Mouse (Mus musculus): ENCODE data around the gene Cd300lf. TPM values are rescaled to one million over a fixed set of nuclear protein-coding genes. Genes with fewer than 3 reads are reported as not detected.

The Cd300lf gene
- polyA plus RNA-seq (2015; fragmentation: Nextera tagmentation; extraction: Ambion mirVana): 0.17 and 0.34 TPM in 2 replicates

GRCm38 (mm10) chr11:115133800-115134199, at the start of gene Cd300lf:
TSS of gene Cd300lf (minus strand) at chr11:115133992.
- Histone ChIP-seq H3K27me3 (no peaks in the 10 kb centered on the region), H3K9ac (no peak within 1 kb of the TSS), H3K27ac (replicated peaks) (no peak within 1 kb of the TSS), H3K36me3 (no peaks in the 10 kb centered on the region), H3K9me3 (no peaks in the 10 kb centered on the region), H3K4me2 (no peak within 1 kb of the TSS), H3K4me3 (no peak within 1 kb of the TSS), H3K4me1 (replicated peaks) (no peaks in the 10 kb centered on the region)
- no peak for ATAC-seq (ENCODE audit: low FRiP score, low read depth)
- WGBS: 90% methylated on average over 8 of the region's 8 CpGs

- Histone ChIP-seq H3K36me3 (no peaks in the 10 kb centered on the region), H3K4me1 (replicated peaks) (peaks cover 38% of the 10 kb centered on the region), H3K27me3 (no peaks in the 10 kb centered on the region), H3K4me2 (no peak overlapping the region), H3K4me3 (no peak overlapping the region), H3K9ac (no peak overlapping the region), H3K27ac (replicated peaks) (no peak overlapping the region), H3K9me3 (no peaks in the 10 kb centered on the region)
- WGBS: 23% methylated on average over 12 of the region's 12 CpGs
- no peak for ATAC-seq (ENCODE audit: low FRiP score, low read depth)
Measured at GRCm38 (mm10) chr11:115181913-115182638, 48.3 kb upstream of the Cd300lf start.

- Histone ChIP-seq H3K4me1 (replicated peaks) (peaks cover 51% of the 10 kb centered on the region), H3K4me3 (no peak overlapping the region), H3K9ac (no peak overlapping the region), H3K27ac (replicated peaks) (peak overlapping the region; percentile 62), H3K36me3 (no peaks in the 10 kb centered on the region), H3K9me3 (no peaks in the 10 kb centered on the region), H3K27me3 (0 out of 2 replicates have a peak, but pooled peaks cover 3% of the 10 kb centered on the region), H3K4me2 (no peak overlapping the region)
- WGBS: 69% methylated on average over 6 of the region's 6 CpGs
- no peak for ATAC-seq (ENCODE audit: low FRiP score, low read depth)
Measured at GRCm38 (mm10) chr11:115179881-115180280, 46.1 kb upstream of the Cd300lf start.

GRCm38 (mm10) chr11:115179191-115179590, 45.4 kb upstream of the Cd300lf start:
- Histone ChIP-seq H3K27ac (replicated peaks) (peak overlapping the region; percentile 75), H3K4me2 (no peak overlapping the region), H3K4me1 (replicated peaks) (peaks cover 57% of the 10 kb centered on the region), H3K4me3 (no peak overlapping the region), H3K27me3 (peaks cover 7% of the 10 kb centered on the region; the same call in 1 of the 2 replicates), H3K9me3 (no peaks in the 10 kb centered on the region), H3K36me3 (no peaks in the 10 kb centered on the region), H3K9ac (no peak overlapping the region)
- peak; percentile 81 for ATAC-seq (ENCODE audit: low FRiP score, low read depth)
- 57% methylated on average over 6 of the region's 6 CpGs for WGBS

GRCm38 (mm10) chr11:115178766-115179165, 45.0 kb upstream of the Cd300lf start:
- Histone ChIP-seq H3K9me3 (no peaks in the 10 kb centered on the region), H3K27ac (replicated peaks) (peak overlapping the region; percentile 75), H3K4me1 (replicated peaks) (peaks cover 62% of the 10 kb centered on the region), H3K9ac (no peak overlapping the region), H3K36me3 (no peaks in the 10 kb centered on the region), H3K27me3 (peaks cover 11% of the 10 kb centered on the region; the same call in 1 of the 2 replicates), H3K4me2 (no peak overlapping the region), H3K4me3 (no peak overlapping the region)
- no peak for ATAC-seq (ENCODE audit: low FRiP score, low read depth)
- 80% methylated on average over 2 of the region's 2 CpGs for WGBS

GRCm38 (mm10) chr11:115177559-115178195, 43.9 kb upstream of the Cd300lf start:
- Histone ChIP-seq H3K9ac (no peak overlapping the region), H3K36me3 (no peaks in the 10 kb centered on the region), H3K27ac (replicated peaks) (peak overlapping the region; percentile 75), H3K4me2 (peak overlapping the region; percentile 24), H3K9me3 (no peaks in the 10 kb centered on the region), H3K4me3 (no peak overlapping the region), H3K27me3 (peaks cover 15% of the 10 kb centered on the region; the same call in 1 of the 2 replicates), H3K4me1 (replicated peaks) (peaks cover 72% of the 10 kb centered on the region)
- peak; percentile 78 for ATAC-seq (ENCODE audit: low FRiP score, low read depth)
- WGBS: 26% methylated on average over 10 of the region's 10 CpGs

GRCm38 (mm10) chr11:115176399-115177190, 42.8 kb upstream of the Cd300lf start:
- Histone ChIP-seq H3K9ac (no peak overlapping the region), H3K9me3 (no peaks in the 10 kb centered on the region), H3K4me2 (no peak overlapping the region), H3K27me3 (peaks cover 15% of the 10 kb centered on the region; the same call in 1 of the 2 replicates), H3K27ac (replicated peaks) (peak overlapping the region; percentile 27), H3K36me3 (no peaks in the 10 kb centered on the region), H3K4me3 (no peak overlapping the region), H3K4me1 (replicated peaks) (peaks cover 77% of the 10 kb centered on the region)
- no peak for ATAC-seq (ENCODE audit: low FRiP score, low read depth)
- WGBS: 69% methylated on average over 24 of the region's 24 CpGs

GRCm38 (mm10) chr11:115173549-115174339, 40.0 kb upstream of the Cd300lf start:
- WGBS: 22% methylated on average over 16 of the region's 16 CpGs
- no peak overlapping the region; the same call in 1 of the 2 replicates for H3K9ac ChIP-seq
- ATAC-seq (ENCODE audit: low FRiP score, low read depth): no peak
- no peaks in the 10 kb centered on the region for H3K36me3 ChIP-seq
- H3K27me3 ChIP-seq: peaks cover 15% of the 10 kb centered on the region; the same call in 1 of the 2 replicates
- no peak overlapping the region for H3K27ac ChIP-seq (replicated peaks)
- H3K4me1 ChIP-seq (replicated peaks): peaks cover 72% of the 10 kb centered on the region
- no peaks in the 10 kb centered on the region for H3K9me3 ChIP-seq
- peak overlapping the region; percentile 16; the same call in 1 of the 2 replicates for H3K4me2 ChIP-seq
- H3K4me3 ChIP-seq: no peak overlapping the region

GRCm38 (mm10) chr11:115172825-115173287, 39.1 kb upstream of the Cd300lf start:
- peaks cover 65% of the 10 kb centered on the region for H3K4me1 ChIP-seq (replicated peaks)
- ATAC-seq (ENCODE audit: low FRiP score, low read depth): 0 out of 2 replicates have a peak, but pooled peaks have one; percentile 19
- H3K4me3 ChIP-seq: no peak overlapping the region
- H3K9ac ChIP-seq: no peak overlapping the region
- H3K27me3 ChIP-seq: peaks cover 15% of the 10 kb centered on the region; the same call in 1 of the 2 replicates
- no peaks in the 10 kb centered on the region for H3K36me3 ChIP-seq
- H3K27ac ChIP-seq (replicated peaks): no peak overlapping the region
- WGBS: 33% methylated on average over 4 of the region's 4 CpGs
- no peaks in the 10 kb centered on the region for H3K9me3 ChIP-seq
- H3K4me2 ChIP-seq: 0 out of 2 replicates have a peak overlapping the region, but pooled peaks have one; percentile 3

- H3K4me1 ChIP-seq (replicated peaks): peaks cover 48% of the 10 kb centered on the region
- H3K9me3 ChIP-seq: no peaks in the 10 kb centered on the region
- WGBS: 39% methylated on average over 8 of the region's 8 CpGs
- H3K9ac ChIP-seq: no peak overlapping the region
- H3K27me3 ChIP-seq: peaks cover 15% of the 10 kb centered on the region; the same call in 1 of the 2 replicates
- no peak overlapping the region for H3K4me2 ChIP-seq
- H3K4me3 ChIP-seq: no peak overlapping the region
- ATAC-seq (ENCODE audit: low FRiP score, low read depth): no peak
- no peak overlapping the region for H3K27ac ChIP-seq (replicated peaks)
- no peaks in the 10 kb centered on the region for H3K36me3 ChIP-seq
Measured at GRCm38 (mm10) chr11:115171125-115171524, 37.3 kb upstream of the Cd300lf start.

- Histone ChIP-seq H3K27ac (replicated peaks) (no peak overlapping the region), H3K27me3 (peaks cover 16% of the 10 kb centered on the region; the same call in 1 of the 2 replicates), H3K4me3 (no peak overlapping the region), H3K4me2 (no peak overlapping the region), H3K4me1 (replicated peaks) (peaks cover 39% of the 10 kb centered on the region), H3K9ac (no peak overlapping the region), H3K9me3 (no peaks in the 10 kb centered on the region), H3K36me3 (no peaks in the 10 kb centered on the region)
- ATAC-seq (ENCODE audit: low FRiP score, low read depth): no peak
- 86% methylated on average over 4 of the region's 4 CpGs for WGBS
Measured at GRCm38 (mm10) chr11:115169430-115169829, 35.6 kb upstream of the Cd300lf start.
